ENCODE assay signal across 8 mouse cellular contexts in genomic region chr19:21747356-21747755, GRCm38 (mm10). TPM values are rescaled to one million over a fixed set of nuclear protein-coding genes. Genes with fewer than 3 reads are reported as not detected.
A peak's percentile ranks its signal among the peaks of the same experiment; 100 is the strongest.
DNase-seq lines count a peak whose midpoint lies in the region; ATAC-seq lines count a peak whose summit lies in the region.

No protein-coding gene starts in this region.

- no peaks in the 10 kb centered on the region for H3K9me3 ChIP-seq in intestine, embryonic 14.5 days (ENCODE audit: control insufficient read depth, low read length)
- H3K9me3 ChIP-seq in intestine, embryonic 16.5 days (ENCODE audit: control insufficient read depth, low read length): no peaks in the 10 kb centered on the region
- H3K9me3 ChIP-seq in embryonic facial prominence, embryonic 10.5 days: no peaks in the 10 kb centered on the region
- no peaks in the 10 kb centered on the region for H3K9me3 ChIP-seq in heart, embryonic 10.5 days

- no peak overlapping the region for H3K4me3 ChIP-seq in intestine, embryonic 14.5 days (ENCODE audit: low read depth, low read length)
- H3K4me3 ChIP-seq in intestine, embryonic 16.5 days (ENCODE audit: low read length): no peak overlapping the region
- no peak overlapping the region for H3K4me3 ChIP-seq in embryonic facial prominence, embryonic 10.5 days
- H3K4me3 ChIP-seq in heart, embryonic 10.5 days: no peak overlapping the region

- H3K9ac ChIP-seq in intestine, embryonic 14.5 days (ENCODE audit: low read length): no peak overlapping the region
- no peak overlapping the region for H3K9ac ChIP-seq in intestine, embryonic 16.5 days (ENCODE audit: low read depth, low read length)

- no peaks in the 10 kb centered on the region for H3K36me3 ChIP-seq in intestine, embryonic 14.5 days (ENCODE audit: control insufficient read depth, insufficient read depth, low read length)
- no peaks in the 10 kb centered on the region for H3K36me3 ChIP-seq in intestine, embryonic 16.5 days (ENCODE audit: control insufficient read depth, insufficient read depth, low read length)
- no peaks in the 10 kb centered on the region for H3K36me3 ChIP-seq in embryonic facial prominence, embryonic 10.5 days (replicated peaks)
- H3K36me3 ChIP-seq in heart, embryonic 10.5 days: no peaks in the 10 kb centered on the region

- WGBS in intestine, embryonic 14.5 days: 24% methylated on average over 4 of the region's 4 CpGs
- 29% methylated on average over 4 of the region's 4 CpGs for WGBS in intestine, embryonic 16.5 days
- WGBS in embryonic facial prominence, embryonic 10.5 days: 22% methylated on average over 4 of the region's 4 CpGs
- 19% methylated on average over 4 of the region's 4 CpGs for WGBS in heart, embryonic 10.5 days

- H3K27me3 ChIP-seq in intestine, embryonic 14.5 days (replicated peaks; ENCODE audit: control insufficient read depth, insufficient read depth, low read length): no peaks in the 10 kb centered on the region
- no peaks in the 10 kb centered on the region for H3K27me3 ChIP-seq in intestine, embryonic 16.5 days (replicated peaks; ENCODE audit: control insufficient read depth, insufficient read depth, low read length)
- no peaks in the 10 kb centered on the region for H3K27me3 ChIP-seq in embryonic facial prominence, embryonic 10.5 days (replicated peaks; ENCODE audit: low read depth, poor library complexity, severe bottlenecking)
- H3K27me3 ChIP-seq in heart, embryonic 10.5 days (ENCODE audit: insufficient read depth, poor library complexity, severe bottlenecking): no peaks in the 10 kb centered on the region

- H3K4me2 ChIP-seq in intestine, embryonic 14.5 days (ENCODE audit: low read length): no peak overlapping the region
- H3K4me2 ChIP-seq in intestine, embryonic 16.5 days (ENCODE audit: low read depth, low read length): no peak overlapping the region

- no peak overlapping the region for H3K27ac ChIP-seq in intestine, embryonic 14.5 days (ENCODE audit: low read depth)
- no peak overlapping the region for H3K27ac ChIP-seq in intestine, embryonic 16.5 days (ENCODE audit: low read length)
- no peak overlapping the region for H3K27ac ChIP-seq in embryonic facial prominence, embryonic 10.5 days (replicated peaks)
- H3K27ac ChIP-seq in heart, embryonic 10.5 days: no peak overlapping the region

- ATAC-seq in intestine, embryonic 14.5 days (replicated peaks; ENCODE audit: low FRiP score, low TSS enrichment, low read depth): no peak
- no peak for ATAC-seq in intestine, embryonic 16.5 days
- ATAC-seq in megakaryocyte-erythroid progenitor cell, adult 5-6 weeks (replicated peaks; ENCODE audit: low FRiP score, low TSS enrichment, poor library complexity, severe bottlenecking): peak; percentile 65

- H3K4me1 ChIP-seq in intestine, embryonic 14.5 days (replicated peaks; ENCODE audit: control insufficient read depth, insufficient read depth, low read length): no peaks in the 10 kb centered on the region
- H3K4me1 ChIP-seq in intestine, embryonic 16.5 days (ENCODE audit: control insufficient read depth, insufficient read depth, low read length): no peaks in the 10 kb centered on the region
- H3K4me1 ChIP-seq in embryonic facial prominence, embryonic 10.5 days: no peaks in the 10 kb centered on the region
- no peaks in the 10 kb centered on the region for H3K4me1 ChIP-seq in heart, embryonic 10.5 days

- DNase-seq in intestine, embryonic 14.5 days (ENCODE audit: low spot score): peak; percentile 80
- DNase-seq in adrenal gland, postnatal 14 days: peak; percentile 86
- DNase-seq in embryonic facial prominence, embryonic 10.5 days (ENCODE audit: low spot score): peak; percentile 70
- peak; percentile 80 for DNase-seq in heart, embryonic 10.5 days (ENCODE audit: low spot score)
- peak; percentile 65 to 72 for DNase-seq in layer of hippocampus, postnatal 14 days (ENCODE audit: low spot score in 2 of 2)
- peak; percentile 69 to 76 for DNase-seq in spleen, postnatal 36 days (ENCODE audit: low spot score in 2 of 2)

RNA-seq across cellular contexts. Expression of gene Cemip2, which starts 30.8 kb away (rescaled TPM):
- polyA plus RNA-seq in intestine, embryonic 14.5 days (2014; fragmentation: Nextera tagmentation; extraction: Ambion mirVana): 14.8 and 16.9 TPM in 2 replicates
- polyA plus RNA-seq in intestine, embryonic 16.5 days (2015; fragmentation: Nextera tagmentation; extraction: Ambion mirVana): 7.3 and 8.0 TPM in 2 replicates
- 25.3 and 26.3 TPM in 2 replicates for total RNA-seq in adrenal gland, postnatal 14 days (2021)
- 61.4 and 71.0 TPM in 2 replicates for polyA plus RNA-seq in embryonic facial prominence, embryonic 10.5 days (2016; fragmentation: Nextera tagmentation; extraction: Ambion mirVana)
- polyA plus RNA-seq in heart, embryonic 10.5 days (2016; fragmentation: Nextera tagmentation; extraction: Ambion mirVana): 63.1 and 110 TPM in 2 replicates
- total RNA-seq in layer of hippocampus, postnatal 14 days (2021): 10 to 100 TPM; 23.2 to 23.9 TPM
- total RNA-seq in megakaryocyte-erythroid progenitor cell, adult 5-6 weeks (2014; fragmentation: Nextera tagmentation): 1.1 and 3.8 TPM in 2 replicates
- 3.3 and 4.6 TPM in 2 replicates for total RNA-seq in megakaryocyte-erythroid progenitor cell, adult 5-6 weeks (2017)
